8 mouse cellular contexts compared by ENCODE assay signal in the genomic region with DNA sequence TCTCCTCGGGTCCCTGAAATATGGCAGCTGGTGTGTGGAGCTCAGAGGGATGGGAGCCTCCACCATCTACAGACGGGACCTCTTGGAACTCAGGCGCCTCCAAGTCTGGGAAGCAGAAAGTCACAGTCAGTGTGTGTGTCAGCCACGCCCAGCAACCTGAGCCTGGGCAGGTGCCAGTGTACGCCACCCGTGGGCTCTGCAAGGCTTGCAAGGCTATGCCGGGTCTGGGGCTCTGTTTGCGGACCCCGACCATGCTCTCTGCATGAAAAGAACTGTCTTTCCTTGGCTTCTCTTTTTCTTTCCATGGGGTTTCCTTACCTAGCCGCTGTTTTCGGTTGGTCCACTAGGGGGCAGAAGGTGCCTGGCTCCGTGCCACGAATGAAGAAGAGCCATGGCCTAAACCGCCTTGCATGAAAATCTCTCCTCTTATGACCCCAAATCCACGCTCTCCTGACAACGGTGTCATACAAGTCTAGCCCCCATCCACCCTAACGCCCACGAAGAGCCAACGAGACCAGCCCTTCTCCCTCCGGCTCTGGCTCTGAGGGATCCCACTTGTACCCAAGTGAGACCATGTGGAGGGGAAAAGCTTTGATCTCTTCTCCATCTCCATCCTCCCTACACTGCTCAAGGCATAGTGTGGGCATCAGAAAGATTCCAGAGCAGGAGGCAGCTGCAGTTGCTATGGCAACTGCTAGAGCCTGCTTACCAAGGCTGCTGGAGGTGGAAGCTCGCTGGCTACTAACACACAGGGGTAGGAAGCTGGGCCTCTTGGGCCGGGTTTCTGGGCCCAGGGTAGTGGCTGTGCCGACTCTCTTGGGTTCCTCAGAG. TPM values are rescaled to one million over a fixed set of nuclear protein-coding genes. Genes with fewer than 3 reads are reported as not detected.
A peak's percentile ranks its signal among the peaks of the same experiment; 100 is the strongest.
DNase-seq lines count a peak whose midpoint lies in the region; ATAC-seq lines count a peak whose summit lies in the region.

No protein-coding gene starts in this region.

- no peaks in the 10 kb centered on the region for H3K36me3 ChIP-seq in forebrain, embryonic 10.5 days (replicated peaks)
- no peaks in the 10 kb centered on the region for H3K36me3 ChIP-seq in hindbrain, embryonic 13.5 days
- no peaks in the 10 kb centered on the region for H3K36me3 ChIP-seq in midbrain, embryonic 13.5 days

- H3K27me3 ChIP-seq in forebrain, embryonic 10.5 days (ENCODE audit: poor library complexity, severe bottlenecking), result peaks cover 31% of the 10 kb centered on the region
- peaks cover 15% of the 10 kb centered on the region for H3K27me3 ChIP-seq in hindbrain, embryonic 13.5 days
- H3K27me3 ChIP-seq in midbrain, embryonic 13.5 days, result peaks cover 8% of the 10 kb centered on the region

- peak; percentile 53 to 91 for DNase-seq in heart, adult 18-20 months
- no peak for DNase-seq in heart, postnatal 25 days (ENCODE audit: low spot score)
- peak; percentile 77 for DNase-seq in brain, embryonic 18.5 days (ENCODE audit: low read depth, low spot score)
- peak; percentile 71 for DNase-seq in forebrain, embryonic 10.5 days (ENCODE audit: extremely low spot score, low spot score)
- peak; percentile 63 to 75 for DNase-seq in left cerebral cortex, adult 9 months (ENCODE audit: low spot score in 2 of 2)
- peak; percentile 60 for DNase-seq in spleen, adult 12 weeks (ENCODE audit: low spot score)

- no peak overlapping the region for H3K4me3 ChIP-seq in forebrain, embryonic 10.5 days
- no peak overlapping the region for H3K4me3 ChIP-seq in hindbrain, embryonic 13.5 days
- H3K4me3 ChIP-seq in midbrain, embryonic 13.5 days (replicated peaks), result no peak overlapping the region

- peak; percentile 86 for ATAC-seq in hindbrain, embryonic 13.5 days (ENCODE audit: low FRiP score)
- peak; percentile 94 for ATAC-seq in midbrain, embryonic 13.5 days

- H3K9ac ChIP-seq in hindbrain, embryonic 13.5 days, result peak overlapping the region; percentile 40
- H3K9ac ChIP-seq in midbrain, embryonic 13.5 days (replicated peaks), result 0 out of 2 replicates have a peak overlapping the region, but pooled peaks have one; percentile 20

- intact Hi-C loops in heart, postnatal 25 days (cut with DNase I), result loop anchor here (2.0 kb wide), 1 partner anchor 22 kb away; no protein-coding TSS in a partner anchor

- 36% methylated on average over 23 of the region's 23 CpGs for WGBS in forebrain, embryonic 10.5 days
- 29% methylated on average over 23 of the region's 23 CpGs for WGBS in hindbrain, embryonic 13.5 days
- WGBS in midbrain, embryonic 13.5 days, result 20% methylated on average over 23 of the region's 23 CpGs

- H3K9me3 ChIP-seq in forebrain, embryonic 10.5 days, result no peaks in the 10 kb centered on the region
- H3K9me3 ChIP-seq in hindbrain, embryonic 13.5 days, result no peaks in the 10 kb centered on the region
- H3K9me3 ChIP-seq in midbrain, embryonic 13.5 days, result no peaks in the 10 kb centered on the region

- peak overlapping the region; percentile 22; the same call in 1 of the 2 replicates for H3K27ac ChIP-seq in forebrain, embryonic 10.5 days
- peak overlapping the region; percentile 82 for H3K27ac ChIP-seq in hindbrain, embryonic 13.5 days
- H3K27ac ChIP-seq in midbrain, embryonic 13.5 days, result peak overlapping the region; percentile 79

- peak overlapping the region; percentile 1; the same call in 1 of the 2 replicates for H3K4me2 ChIP-seq in hindbrain, embryonic 13.5 days
- peak overlapping the region; percentile 1 for H3K4me2 ChIP-seq in midbrain, embryonic 13.5 days (replicated peaks)

- H3K4me1 ChIP-seq in forebrain, embryonic 10.5 days, result peaks cover 29% of the 10 kb centered on the region
- H3K4me1 ChIP-seq in hindbrain, embryonic 13.5 days (replicated peaks), result peaks cover 21% of the 10 kb centered on the region
- H3K4me1 ChIP-seq in midbrain, embryonic 13.5 days (replicated peaks), result peaks cover 22% of the 10 kb centered on the region

RNA-seq across cellular contexts. Expression of gene 4930539E08Rik, which starts 10.4 kb away (rescaled TPM):
- under 1 TPM in 1 of 2 experiments, not detected in 1; 0.08 TPM for total RNA-seq in heart, adult 18-20 months (2021)
- under 1 TPM; 0.05 to 0.50 TPM for total RNA-seq in heart, postnatal 25 days (2021)
- polyA plus RNA-seq in forebrain, embryonic 10.5 days (2016; fragmentation: Nextera tagmentation; extraction: Ambion mirVana), result 0.02 and 0.11 TPM in 2 replicates
- 0.31 and 0.57 TPM in 2 replicates for polyA plus RNA-seq in hindbrain, embryonic 13.5 days (2015; fragmentation: Nextera tagmentation; extraction: Ambion mirVana)
- polyA plus RNA-seq in midbrain, embryonic 13.5 days (2015; fragmentation: Nextera tagmentation; extraction: Ambion mirVana), result 0.44 and 1.1 TPM in 2 replicates

RNA-seq across cellular contexts. Expression of gene Pxt1, which starts 38.9 kb away (rescaled TPM):
- total RNA-seq in heart, adult 18-20 months (2021), result not detected
- under 1 TPM in 1 of 2 experiments, not detected in 1; 0.42 TPM for total RNA-seq in heart, postnatal 25 days (2021)
- not detected in 2 replicates for polyA plus RNA-seq in forebrain, embryonic 10.5 days (2016; fragmentation: Nextera tagmentation; extraction: Ambion mirVana)
- polyA plus RNA-seq in hindbrain, embryonic 13.5 days (2015; fragmentation: Nextera tagmentation; extraction: Ambion mirVana), result 0.19 TPM in 1 of 2 replicates, not detected in the other
- not detected in 2 replicates for polyA plus RNA-seq in midbrain, embryonic 13.5 days (2015; fragmentation: Nextera tagmentation; extraction: Ambion mirVana)

RNA-seq across cellular contexts. Expression of gene Pnpla1, which starts 46.5 kb away (rescaled TPM):
- not detected for total RNA-seq in heart, adult 18-20 months (2021)
- not detected for total RNA-seq in heart, postnatal 25 days (2021)
- polyA plus RNA-seq in forebrain, embryonic 10.5 days (2016; fragmentation: Nextera tagmentation; extraction: Ambion mirVana), result not detected in 2 replicates
- 0.08 TPM in 1 of 2 replicates, not detected in the other for polyA plus RNA-seq in hindbrain, embryonic 13.5 days (2015; fragmentation: Nextera tagmentation; extraction: Ambion mirVana)
- not detected in 2 replicates for polyA plus RNA-seq in midbrain, embryonic 13.5 days (2015; fragmentation: Nextera tagmentation; extraction: Ambion mirVana)

RNA-seq across cellular contexts. Expression of gene Kctd20, which starts 47.0 kb away (rescaled TPM):
- 10 to 100 TPM; 40.9 to 52.6 TPM for total RNA-seq in heart, adult 18-20 months (2021)
- total RNA-seq in heart, postnatal 25 days (2021), result 10 to 100 TPM; 54.9 to 64.2 TPM
- 111 and 113 TPM in 2 replicates for polyA plus RNA-seq in forebrain, embryonic 10.5 days (2016; fragmentation: Nextera tagmentation; extraction: Ambion mirVana)
- 96.0 and 96.7 TPM in 2 replicates for polyA plus RNA-seq in hindbrain, embryonic 13.5 days (2015; fragmentation: Nextera tagmentation; extraction: Ambion mirVana)
- 97.3 and 97.9 TPM in 2 replicates for polyA plus RNA-seq in midbrain, embryonic 13.5 days (2015; fragmentation: Nextera tagmentation; extraction: Ambion mirVana)

Comparison
In these comparisons a context has a peak if more than half of its experiments do, and no peak if none do; other contexts are left out.
1. H3K27ac ChIP-seq: peak in every context shown above with its lines; median percentile 82 in hindbrain, embryonic 13.5 days; 79 in midbrain, embryonic 13.5 days; 22 in forebrain, embryonic 10.5 days.